14 mouse cellular contexts compared by ENCODE assay signal in the genomic region with DNA sequence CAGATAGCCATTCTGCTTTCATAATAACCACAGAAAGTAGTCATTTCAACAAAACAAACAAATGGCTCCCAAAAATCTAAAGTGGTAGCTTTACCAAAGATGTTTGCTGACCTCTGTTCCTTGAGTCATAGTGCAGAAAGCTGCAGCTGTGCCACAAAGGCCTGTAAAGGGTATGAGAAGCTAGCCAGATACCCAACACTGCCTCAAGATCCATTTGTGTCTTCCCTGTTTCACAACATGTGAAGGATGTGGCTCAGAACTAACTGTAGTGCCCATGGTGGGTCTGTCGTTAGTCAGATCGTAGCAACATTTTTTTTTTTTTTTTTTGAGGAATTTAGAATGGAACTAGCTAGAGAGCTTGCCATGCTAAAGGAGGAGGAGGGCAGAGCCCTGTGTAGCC.
"Had no signal": no experiment of that assay in that cellular context is flagged by ENCODE, and none has a peak within 500 bp of the region (broad histone marks: within the 10 kb centered on the region; RNA-seq: fewer than 3 reads in every experiment).

No protein-coding gene starts in this region.

- DNase-seq: liver, postnatal 0 days; lung, embryonic 14.5 days; lung, postnatal 10 days; lung, postnatal 4 days; midbrain, embryonic 14.5 days; right cerebral cortex, postnatal 14 days; thymus, adult 18-20 months; thymus, postnatal 14 days; thymus, postnatal 4 days had no signal

- H3K4me2 ChIP-seq: liver, embryonic 15.5 days; lung, embryonic 14.5 days; midbrain, embryonic 12.5 days; neural tube, embryonic 12.5 days had no signal

- ATAC-seq: liver, postnatal 0 days; midbrain, embryonic 16.5 days had no signal

- H3K9me3 ChIP-seq: liver, embryonic 15.5 days; midbrain, embryonic 10.5 days; midbrain, embryonic 12.5 days; neural tube, embryonic 12.5 days had no signal

- H3K27ac ChIP-seq: liver, embryonic 15.5 days; midbrain, embryonic 10.5 days; midbrain, embryonic 12.5 days; neural tube, embryonic 12.5 days had no signal

- H3K9ac ChIP-seq: liver, embryonic 15.5 days; liver, postnatal 0 days; lung, embryonic 14.5 days; midbrain, embryonic 12.5 days; neural tube, embryonic 12.5 days had no signal

- H3K27me3 ChIP-seq: liver, embryonic 15.5 days; midbrain, embryonic 12.5 days; neural tube, embryonic 12.5 days had no signal

- H3K4me3 ChIP-seq: liver, embryonic 15.5 days; midbrain, embryonic 10.5 days; midbrain, embryonic 12.5 days; neural tube, embryonic 12.5 days had no signal

- H3K4me1 ChIP-seq: liver, embryonic 15.5 days; midbrain, embryonic 12.5 days; neural tube, embryonic 12.5 days had no signal
